Mouse (Mus musculus) right cerebral cortex, postnatal 10 days (tissue): Measurements from ENCODE around the gene Plpp3.
A peak's percentile ranks its signal among the peaks of the same experiment; 100 is the strongest.

Experiments
- DNase-seq, 2 experiments: peaks; one replicate each; pipeline ENCODE4 v3.0.0; 2021; ENCODE audit warnings: low spot score in 2 of 2

The Plpp3 gene

DNA sequence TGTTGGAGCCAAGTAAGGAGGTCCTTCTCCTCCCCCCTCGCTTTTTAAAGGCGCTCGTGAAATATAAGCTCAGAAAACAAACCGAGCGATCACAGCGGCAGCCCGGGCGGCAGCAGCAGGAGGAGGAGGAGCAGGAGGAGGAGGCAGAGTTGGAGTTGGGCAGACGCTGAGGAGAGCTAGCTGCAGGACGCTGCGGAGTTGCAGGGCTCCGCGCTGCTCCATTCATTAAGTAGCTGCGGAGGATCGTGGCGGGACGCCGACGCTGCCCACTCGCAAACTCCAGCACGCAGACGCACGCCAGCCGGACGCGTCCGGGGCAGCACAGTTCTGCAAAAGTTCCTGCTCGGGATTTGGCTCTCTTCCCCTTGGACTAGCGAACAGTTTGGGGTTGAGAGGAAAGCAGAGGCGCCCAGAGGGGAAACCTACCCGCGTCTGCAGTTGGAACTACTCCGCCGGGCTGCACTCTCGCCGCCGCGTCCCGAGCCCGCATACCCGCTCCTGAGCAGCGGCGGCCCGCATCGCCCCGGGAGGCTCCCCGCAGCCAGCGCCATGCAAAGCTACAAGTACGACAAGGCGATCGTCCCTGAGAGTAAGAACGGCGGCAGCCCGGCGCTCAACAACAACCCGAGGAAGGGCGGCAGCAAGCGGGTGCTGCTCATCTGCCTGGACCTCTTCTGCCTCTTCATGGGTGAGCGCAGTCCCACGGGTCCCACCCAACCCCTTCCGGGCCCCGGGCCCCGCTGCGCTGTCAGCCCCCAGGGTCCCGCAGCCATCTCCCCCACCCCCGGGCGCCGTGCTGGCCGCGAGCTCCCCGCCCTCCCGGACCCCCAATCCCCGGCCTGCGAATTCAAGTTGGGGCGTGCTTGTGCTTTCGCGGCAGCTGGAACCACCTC, at the start of gene Plpp3:
Gene Plpp3, plus strand, starts transcription at position 72 of the 893 bp plus-strand sequence.
- DNase-seq, result peak; percentile 87 to 89

- DNase-seq, result no peak
Observed at GRCm38 (mm10) chr4:105107943-105108640, 49.1 kb upstream of the Plpp3 start.

- no peak for DNase-seq
Observed at GRCm38 (mm10) chr4:105108641-105109198, 48.4 kb upstream of the Plpp3 start.

GRCm38 (mm10) chr4:105109199-105109989, 47.8 kb upstream of the Plpp3 start, which contains the start of gene Prkaa2:
TSS of gene Prkaa2 (minus strand) at chr4:105109890.
- DNase-seq, result peak; percentile 82 to 83

- peak; percentile 57 to 77 for DNase-seq
Observed at GRCm38 (mm10) chr4:105109990-105110683, 47.0 kb upstream of the Plpp3 start.

- DNase-seq, result peak in 1 of 2 experiments; percentile 51
Observed at GRCm38 (mm10) chr4:105110684-105111035, 46.5 kb upstream of the Plpp3 start.

DNA sequence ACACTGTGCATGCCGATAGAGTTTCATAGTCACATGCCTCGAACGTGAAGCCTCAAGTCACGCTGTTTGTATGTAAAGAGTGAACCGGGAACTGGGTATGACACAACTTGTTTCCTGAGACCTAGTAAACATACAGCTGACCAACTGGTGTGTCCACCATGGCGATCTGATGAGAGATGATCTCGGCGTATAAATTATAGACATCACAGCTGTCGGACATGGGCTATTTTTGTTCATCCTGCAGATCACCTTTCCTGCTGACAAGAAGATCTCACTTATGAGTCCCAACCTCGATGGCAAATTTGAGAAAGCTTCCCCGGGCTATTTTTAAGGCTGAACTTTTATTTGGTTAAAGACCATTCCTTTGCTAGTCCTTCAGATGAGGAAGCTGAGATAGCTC, 45.4 kb upstream of the Plpp3 start:
- peak in 1 of 2 experiments; percentile 16 for DNase-seq

GRCm38 (mm10) chr4:105113042-105113441, 44.1 kb upstream of the Plpp3 start:
- DNase-seq, result peak in 1 of 2 experiments; percentile 16

- peak in 1 of 2 experiments; percentile 16 for DNase-seq
Observed at GRCm38 (mm10) chr4:105113468-105113867, 43.7 kb upstream of the Plpp3 start.

DNA sequence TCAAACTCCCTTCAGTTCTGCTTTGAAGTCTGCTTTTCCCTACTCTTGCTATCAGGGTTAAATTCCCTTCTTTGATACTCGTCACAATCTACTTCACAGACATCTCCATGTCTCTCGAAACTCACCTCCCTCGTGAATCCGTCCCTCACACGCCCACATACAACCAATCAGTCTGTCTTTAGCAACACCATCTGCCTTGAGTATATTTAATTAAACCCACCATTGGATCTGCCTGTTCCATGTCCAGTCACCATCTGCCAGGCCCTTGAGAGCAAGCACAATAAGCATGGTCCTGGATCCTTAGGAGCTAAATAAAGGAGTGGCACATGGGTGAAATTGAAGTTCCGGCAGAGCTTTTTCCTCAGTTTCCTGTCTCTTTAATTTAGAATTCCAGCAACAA, 36.1 kb upstream of the Plpp3 start:
- DNase-seq, result peak in 1 of 2 experiments; percentile 62

DNA sequence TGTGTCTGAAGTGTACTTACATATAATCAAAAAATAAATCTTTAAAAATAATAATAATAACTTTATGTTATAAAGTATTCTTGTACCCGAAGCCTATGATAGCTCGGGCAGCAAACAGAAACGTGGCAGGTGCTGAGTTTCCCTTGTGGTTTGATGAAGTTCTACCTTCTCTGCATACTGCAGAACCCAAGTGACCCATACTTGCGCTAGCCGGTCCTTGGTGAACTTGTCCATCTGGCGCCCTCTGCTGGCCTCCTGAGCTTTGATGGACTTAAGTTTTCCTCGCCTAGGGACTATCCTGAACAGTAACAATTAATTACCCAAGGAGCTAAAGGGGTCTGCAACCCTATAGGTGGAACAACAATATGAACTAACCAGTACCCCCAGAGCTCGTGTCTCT, 34.7 kb upstream of the Plpp3 start:
- peak; percentile 38 to 57 for DNase-seq

- no peak for DNase-seq
Observed at GRCm38 (mm10) chr4:105129212-105129611, 27.9 kb upstream of the Plpp3 start.

DNA sequence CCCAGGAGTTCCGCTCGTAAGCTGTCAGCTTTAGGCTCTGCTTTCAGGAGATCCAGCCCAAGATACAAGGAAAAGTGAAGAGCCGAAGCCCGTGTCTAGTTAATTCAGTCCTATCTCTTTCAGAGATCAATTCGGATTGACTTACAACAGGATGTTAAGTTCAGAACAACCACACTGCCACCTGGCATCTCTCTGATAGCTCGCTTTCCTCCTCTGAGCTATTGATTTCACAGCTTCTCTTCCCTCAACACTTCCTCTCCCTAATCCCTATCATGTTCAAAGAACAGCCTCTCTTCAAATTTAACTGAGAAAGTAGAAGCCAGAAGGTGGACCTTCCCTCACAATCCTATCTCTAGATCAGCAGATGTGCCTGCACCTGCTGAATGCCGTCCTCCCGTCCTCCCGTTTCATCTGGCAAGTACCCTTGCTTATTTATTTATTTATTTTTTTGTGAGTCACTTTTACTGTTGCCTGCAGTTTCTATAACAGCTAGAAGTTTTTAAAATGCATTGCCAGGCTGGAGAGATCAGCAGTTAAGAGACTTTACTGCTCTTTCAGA, 25.3 kb upstream of the Plpp3 start:
- no peak for DNase-seq

DNA sequence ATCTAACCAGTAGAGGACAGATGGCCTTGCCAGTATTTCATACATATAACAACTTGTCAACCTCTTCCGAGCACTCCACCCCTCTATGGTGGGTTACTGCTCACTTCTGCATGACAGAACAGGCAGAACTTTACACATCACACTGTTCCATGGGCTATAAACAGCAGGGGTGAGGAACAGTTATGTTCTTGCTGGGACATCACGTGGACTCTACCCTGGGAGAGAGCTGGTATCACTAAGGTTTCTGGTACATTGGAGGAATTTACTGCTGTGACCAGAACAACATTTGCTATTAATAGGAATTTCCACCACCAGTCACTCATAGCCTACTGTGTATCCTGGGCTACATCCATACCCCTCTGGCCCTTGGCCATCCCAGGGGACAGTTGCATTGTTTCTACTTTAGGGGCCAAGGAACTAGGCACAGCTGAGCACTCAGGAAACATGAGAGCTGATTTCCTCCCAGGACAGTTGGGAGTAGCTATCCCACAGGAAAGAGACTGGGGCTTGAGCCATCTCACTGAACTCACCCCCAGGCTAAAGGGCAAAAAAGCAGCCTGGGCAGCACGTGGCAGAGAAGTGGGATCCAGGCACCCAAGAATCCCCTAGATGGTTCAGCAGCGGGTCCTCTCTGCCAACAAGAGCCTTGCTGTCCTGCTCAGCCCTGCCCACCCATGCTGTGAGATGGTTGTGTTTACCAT, 23.6 kb upstream of the Plpp3 start:
- no peak for DNase-seq

GRCm38 (mm10) chr4:105149492-105149891, 7.7 kb upstream of the Plpp3 start:
- DNase-seq, result peak in 1 of 2 experiments; percentile 38

- DNase-seq, result peak; percentile 89
Observed at GRCm38 (mm10) chr4:105151911-105152690, 5.0 kb upstream of the Plpp3 start.

DNA sequence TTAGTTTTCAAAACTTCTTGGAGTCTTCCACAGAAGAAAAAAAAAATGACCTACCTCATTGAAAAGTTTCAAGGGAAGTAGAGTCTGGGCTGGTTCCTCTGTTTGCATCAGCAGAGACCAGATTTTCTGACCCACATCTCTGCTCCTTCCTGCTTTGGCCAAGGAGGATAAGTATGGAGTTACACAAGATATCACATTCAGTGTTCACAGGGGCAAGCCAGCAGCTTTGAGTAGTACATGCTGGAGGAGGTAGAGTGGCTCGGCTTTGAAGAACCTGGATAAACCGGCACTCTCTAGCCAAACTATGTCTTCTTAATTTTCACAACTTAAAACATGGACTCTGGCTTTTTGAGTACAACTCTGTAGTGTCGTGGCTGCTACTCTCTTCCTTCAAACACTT, 3.9 kb upstream of the Plpp3 start:
- no peak for DNase-seq

DNA sequence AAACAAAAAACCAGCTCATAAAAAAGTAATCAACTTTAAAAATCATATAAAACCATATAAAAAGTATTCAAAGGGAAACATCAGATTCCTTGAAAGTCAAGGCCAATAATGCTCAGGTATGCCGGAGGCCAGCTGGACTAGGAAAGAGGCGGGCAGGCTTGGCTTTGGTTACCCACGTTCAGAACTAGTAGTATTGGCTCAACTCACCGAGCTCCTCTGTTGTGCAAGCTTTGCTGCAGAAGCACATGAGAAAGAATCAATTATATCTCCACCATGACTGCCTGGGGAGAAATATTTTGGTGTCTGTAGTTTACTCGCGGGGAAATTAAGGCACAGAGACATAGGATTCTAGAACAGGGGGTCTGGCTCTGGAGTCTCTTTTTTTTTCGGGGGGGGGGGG, 866 bp upstream of the Plpp3 start:
- DNase-seq, result no peak

DNA sequence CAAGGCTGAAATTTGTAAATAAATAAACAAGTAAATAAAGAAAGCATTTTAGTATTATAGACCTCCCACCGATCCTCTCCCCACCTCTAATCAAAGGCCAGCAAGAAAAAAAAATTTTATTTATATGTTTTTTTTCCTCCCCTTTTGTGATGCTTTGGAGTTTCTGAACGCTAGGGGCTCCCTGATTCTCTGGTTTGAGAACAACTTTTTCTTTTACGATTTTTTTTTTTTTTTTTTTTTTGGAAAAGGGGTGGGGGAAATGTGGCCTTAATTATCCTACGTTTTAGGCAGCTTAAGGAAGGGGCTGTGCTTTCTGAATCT, 232 bp upstream of the Plpp3 start:
- no peak for DNase-seq
